Mouse (Mus musculus): ENCODE measurements around the gene Psme3. TPM values are rescaled to one million over a fixed set of nuclear protein-coding genes. Genes with fewer than 3 reads are reported as not detected.

Psme3 gene
- polyA plus RNA-seq, 1 experiment from 2014 or later: 131 TPM

DNA sequence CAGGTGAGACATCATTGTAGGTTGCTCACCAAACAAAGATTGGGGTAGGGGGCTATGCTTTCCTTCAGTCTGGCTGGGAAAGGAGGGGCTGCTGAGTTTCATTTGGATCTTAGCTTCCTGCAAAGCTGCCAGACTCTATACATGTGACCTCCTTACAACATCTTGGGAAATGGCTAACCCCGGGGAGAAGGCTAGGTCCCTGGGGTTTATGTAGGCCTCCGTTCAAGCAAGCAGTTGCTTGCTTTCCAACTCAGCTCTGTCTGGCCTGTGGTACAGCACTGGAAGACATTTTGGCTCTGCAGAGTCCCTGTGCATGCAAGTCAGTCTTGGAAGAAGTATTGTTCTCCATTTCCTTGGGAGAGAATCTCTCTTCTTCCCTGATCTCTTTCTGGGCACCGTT, 16.5 kb downstream of the Psme3 start:
- no peak overlapping the region for H3K4me2 ChIP-seq
- no peak for ATAC-seq (ENCODE audit: insufficient number of reproducible peaks, low FRiP score)

DNA sequence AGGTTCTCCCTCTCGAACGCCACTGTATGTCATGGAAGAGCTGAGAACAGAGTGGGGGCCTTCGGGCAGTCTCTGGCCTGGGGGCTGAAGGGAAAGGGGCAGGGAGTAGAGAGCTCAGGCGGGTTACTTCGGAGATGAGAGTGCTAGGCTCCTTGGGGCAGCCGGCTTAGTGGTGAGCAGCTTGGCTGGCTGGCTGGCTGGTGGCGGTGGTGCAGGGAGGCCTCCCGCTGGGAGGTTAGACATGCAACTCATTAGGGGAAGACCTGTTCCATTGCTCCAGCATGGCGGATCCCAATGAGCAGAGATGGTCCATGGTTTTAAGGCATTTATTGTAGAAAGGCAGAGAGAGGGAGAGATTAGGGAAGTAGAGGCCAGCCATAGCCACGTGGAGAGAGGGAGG, 18.0 kb downstream of the Psme3 start:
- Histone ChIP-seq H3K36me3 (no peaks in the 10 kb centered on the region), H3K4me3 (no peak overlapping the region), H3K27ac (ENCODE audit: poor library complexity, severe bottlenecking) (no peak overlapping the region), H3K9ac (no peak overlapping the region), H3K4me1 (replicated peaks) (peaks cover 24% of the 10 kb centered on the region), H3K4me2 (no peak overlapping the region), H3K27me3 (replicated peaks) (no peaks in the 10 kb centered on the region), H3K9me3 (replicated peaks) (no peaks in the 10 kb centered on the region)
- WGBS: 38% methylated on average over 10 of the region's 10 CpGs
- no peak for ATAC-seq (ENCODE audit: insufficient number of reproducible peaks, low FRiP score)

More for the DNA sequence above, 16.5 kb downstream of the Psme3 start:
- Histone ChIP-seq H3K9me3 (replicated peaks) (no peaks in the 10 kb centered on the region), H3K9ac (no peak overlapping the region), H3K27ac (ENCODE audit: poor library complexity, severe bottlenecking) (no peak overlapping the region), H3K36me3 (no peaks in the 10 kb centered on the region), H3K4me1 (replicated peaks) (peaks cover 14% of the 10 kb centered on the region), H3K27me3 (replicated peaks) (no peaks in the 10 kb centered on the region), H3K4me3 (no peak overlapping the region)
- WGBS: 69% methylated on average over 3 of the region's 3 CpGs

DNA sequence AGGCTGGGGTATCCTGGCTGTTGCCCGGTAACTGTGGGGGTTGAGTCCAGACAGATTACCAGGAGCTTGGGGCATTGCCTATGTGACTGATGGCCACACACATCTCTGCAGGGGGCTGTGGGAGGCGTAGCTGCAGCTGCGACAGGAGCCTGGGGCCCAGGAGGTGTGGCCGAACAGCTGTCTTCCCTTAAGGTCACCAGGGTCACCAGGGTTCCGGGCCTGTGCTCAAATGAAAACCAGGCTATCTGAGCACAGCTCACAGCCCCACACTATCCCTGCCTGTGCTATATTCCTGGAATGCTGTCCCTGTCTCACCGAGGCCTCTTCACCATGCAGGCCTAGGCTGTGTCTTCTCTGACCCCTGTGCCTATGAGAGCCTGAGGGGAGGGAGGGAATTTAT, 18.5 kb downstream of the Psme3 start:
- Histone ChIP-seq H3K9ac (no peak overlapping the region), H3K27ac (ENCODE audit: poor library complexity, severe bottlenecking) (no peak overlapping the region), H3K36me3 (no peaks in the 10 kb centered on the region), H3K9me3 (replicated peaks) (no peaks in the 10 kb centered on the region), H3K4me3 (no peak overlapping the region), H3K27me3 (replicated peaks) (no peaks in the 10 kb centered on the region), H3K4me2 (no peak overlapping the region), H3K4me1 (replicated peaks) (peaks cover 21% of the 10 kb centered on the region)
- no peak for ATAC-seq (ENCODE audit: insufficient number of reproducible peaks, low FRiP score)
- WGBS: 12% methylated on average over 6 of the region's 6 CpGs

DNA sequence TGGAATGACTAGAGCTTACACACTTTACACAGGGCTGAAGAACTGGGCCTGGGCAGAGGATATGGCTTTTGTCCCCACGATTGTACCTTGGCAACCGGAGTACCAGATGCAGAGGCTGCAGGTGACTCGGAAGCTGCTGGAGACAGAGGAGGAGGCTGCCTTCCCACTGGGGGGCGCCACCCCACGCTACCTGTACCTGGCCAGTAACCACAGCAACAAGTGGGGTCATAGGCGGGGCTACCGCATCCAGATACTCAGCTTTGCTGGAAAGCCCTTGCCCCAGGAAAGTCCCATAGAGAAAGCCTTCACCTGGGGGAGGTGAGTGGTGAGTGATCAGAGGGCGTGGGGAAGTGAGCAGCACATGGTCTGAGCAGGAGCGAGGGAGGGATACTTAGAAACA, 19.7 kb downstream of the Psme3 start:
- 76% methylated on average over 9 of the region's 9 CpGs for WGBS
- H3K4me2 ChIP-seq: no peak overlapping the region
- no peaks in the 10 kb centered on the region for H3K9me3 ChIP-seq (replicated peaks)
- no peak for ATAC-seq (ENCODE audit: insufficient number of reproducible peaks, low FRiP score)
- H3K27ac ChIP-seq (ENCODE audit: poor library complexity, severe bottlenecking): no peak overlapping the region
- H3K9ac ChIP-seq: no peak overlapping the region
- peaks cover 21% of the 10 kb centered on the region for H3K4me1 ChIP-seq (replicated peaks)
- no peaks in the 10 kb centered on the region for H3K36me3 ChIP-seq
- no peak overlapping the region for H3K4me3 ChIP-seq
- no peaks in the 10 kb centered on the region for H3K27me3 ChIP-seq (replicated peaks)

DNA sequence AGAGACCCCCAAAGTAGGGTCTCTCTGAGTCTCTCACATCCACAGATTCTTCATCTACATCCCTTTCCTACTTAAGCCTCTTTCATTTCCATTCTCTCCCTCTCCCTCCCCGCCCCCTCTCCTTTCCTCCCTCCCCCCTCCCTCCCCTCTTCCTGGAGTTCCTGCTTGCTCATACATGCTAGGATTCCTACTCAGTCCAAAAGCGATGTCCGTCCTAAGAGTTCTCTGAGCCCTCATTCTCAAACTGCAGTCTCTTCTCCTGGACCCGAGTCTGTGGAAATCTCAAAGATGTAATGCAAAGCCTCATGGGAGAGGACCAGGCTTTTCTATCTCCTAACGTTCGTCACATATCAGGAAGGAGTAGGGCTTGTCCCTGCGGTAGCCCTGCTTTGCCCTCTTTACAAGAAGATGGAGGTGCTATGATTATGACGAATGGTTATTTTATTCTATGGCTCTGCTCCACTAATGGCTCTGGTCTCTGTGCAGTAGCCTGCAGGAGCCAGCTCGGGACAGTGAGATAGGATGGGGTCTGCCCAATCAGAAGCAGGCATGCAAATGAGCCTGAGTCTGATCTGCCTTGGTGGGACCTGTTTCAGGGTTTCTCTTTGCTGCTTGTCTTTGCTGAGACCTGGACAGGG, 22.2 kb downstream of the Psme3 start:
- H3K9ac ChIP-seq: peak overlapping the region; percentile 46; the same call in 1 of the 2 replicates

DNA sequence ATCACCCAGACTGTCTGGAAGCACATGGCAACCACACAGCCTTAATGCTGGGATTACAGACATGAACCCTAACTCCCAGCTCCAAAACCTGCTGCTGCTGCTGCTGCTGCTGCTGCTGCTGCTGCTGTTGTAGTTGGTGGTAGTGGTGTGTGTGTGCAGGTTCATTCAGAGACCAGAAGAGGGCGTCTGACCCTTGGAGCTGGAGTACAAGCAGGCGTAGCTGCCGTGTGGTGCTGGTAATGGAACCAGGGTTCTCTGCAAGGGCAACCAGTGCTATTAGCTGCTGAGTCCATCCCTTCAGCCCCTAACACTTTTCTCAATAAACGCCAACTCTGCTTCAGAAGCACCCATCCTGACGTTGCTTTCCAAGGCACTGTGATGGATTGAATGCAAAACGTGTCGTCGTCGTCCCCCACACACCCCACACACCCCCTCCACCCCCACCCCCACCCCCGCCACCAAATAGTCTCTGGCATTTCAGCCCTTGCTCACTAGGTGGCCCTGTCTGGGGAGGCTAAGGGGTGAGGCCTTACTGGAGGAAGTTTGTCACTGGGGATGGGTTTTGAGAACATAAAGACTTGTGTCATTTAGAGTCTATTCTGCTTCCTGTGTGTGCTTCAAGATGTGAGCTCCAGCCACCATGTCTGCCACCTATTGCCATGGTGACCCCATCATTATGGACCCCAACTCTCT, 31.2 kb downstream of the Psme3 start:
- no peak overlapping the region for H3K27ac ChIP-seq (ENCODE audit: poor library complexity, severe bottlenecking)
- ATAC-seq (ENCODE audit: insufficient number of reproducible peaks, low FRiP score): no peak
- WGBS: 66% methylated on average over 10 of the region's 10 CpGs

More for the DNA sequence above, 22.2 kb downstream of the Psme3 start:
- H3K4me1 ChIP-seq (replicated peaks): peaks cover 21% of the 10 kb centered on the region
- H3K4me2 ChIP-seq: peak overlapping the region; percentile 76
- no peaks in the 10 kb centered on the region for H3K27me3 ChIP-seq (replicated peaks)
- H3K27ac ChIP-seq (ENCODE audit: poor library complexity, severe bottlenecking): peak overlapping the region; percentile 73
- ATAC-seq (ENCODE audit: insufficient number of reproducible peaks, low FRiP score): peak; percentile 77
- H3K4me3 ChIP-seq: peak overlapping the region; percentile 40
- H3K9me3 ChIP-seq (replicated peaks): no peaks in the 10 kb centered on the region
- no peaks in the 10 kb centered on the region for H3K36me3 ChIP-seq
- 4% methylated on average over 9 of the region's 9 CpGs for WGBS

DNA sequence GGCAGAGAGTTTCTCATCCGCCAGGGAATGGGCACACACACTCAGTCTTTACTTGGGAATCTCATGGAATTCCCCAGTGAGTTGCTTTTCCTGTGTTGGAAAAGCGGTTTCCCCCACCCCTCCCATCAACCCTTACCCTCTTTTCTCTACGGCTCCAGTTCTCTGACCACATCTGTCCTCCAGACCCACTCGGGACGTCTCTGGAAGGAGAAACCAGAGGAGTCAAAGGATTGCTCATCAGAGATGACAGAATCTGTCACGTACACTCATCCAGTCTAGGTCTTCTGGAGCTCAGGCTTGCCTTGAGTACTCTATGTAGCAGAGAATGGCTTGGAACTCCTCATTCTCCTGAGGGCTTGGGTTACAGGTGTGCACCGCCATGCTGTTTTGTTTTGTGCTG, 32.8 kb downstream of the Psme3 start:
- Histone ChIP-seq H3K9ac (no peak overlapping the region), H3K4me3 (no peak overlapping the region), H3K27ac (ENCODE audit: poor library complexity, severe bottlenecking) (no peak overlapping the region), H3K27me3 (replicated peaks) (no peaks in the 10 kb centered on the region), H3K4me1 (replicated peaks) (no peaks in the 10 kb centered on the region), H3K9me3 (replicated peaks) (peaks cover 7% of the 10 kb centered on the region; the same call in 1 of the 2 replicates), H3K4me2 (no peak overlapping the region), H3K36me3 (no peaks in the 10 kb centered on the region)
- ATAC-seq (ENCODE audit: insufficient number of reproducible peaks, low FRiP score): no peak
- 55% methylated on average over 7 of the region's 7 CpGs for WGBS

More for the DNA sequence above, 31.2 kb downstream of the Psme3 start:
- H3K27me3 ChIP-seq (replicated peaks): no peaks in the 10 kb centered on the region
- H3K4me1 ChIP-seq (replicated peaks): no peaks in the 10 kb centered on the region
- no peak overlapping the region for H3K9ac ChIP-seq
- peaks cover 7% of the 10 kb centered on the region; the same call in 1 of the 2 replicates for H3K9me3 ChIP-seq (replicated peaks)
- no peak overlapping the region for H3K4me3 ChIP-seq
- H3K36me3 ChIP-seq: no peaks in the 10 kb centered on the region
- no peak overlapping the region for H3K4me2 ChIP-seq

DNA sequence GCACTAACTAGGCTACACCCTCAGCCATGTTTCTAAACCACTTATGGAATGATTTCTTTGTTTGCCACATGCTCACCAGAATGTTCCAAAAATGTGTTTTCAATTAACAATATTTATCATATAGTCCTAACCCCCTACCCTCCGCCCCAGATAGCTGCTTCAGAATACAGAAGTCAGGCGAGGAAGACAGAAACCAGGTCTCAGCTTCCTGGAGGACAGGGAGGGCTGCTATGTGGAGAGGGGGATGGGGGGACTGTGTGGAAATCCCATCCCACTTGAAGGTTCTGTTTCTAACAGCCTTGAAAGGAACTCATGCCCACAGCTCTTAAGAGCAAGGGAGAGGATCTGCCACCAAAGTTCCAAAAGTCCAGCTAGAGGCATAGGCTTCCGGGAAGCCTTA, 33.2 kb downstream of the Psme3 start:
- Histone ChIP-seq H3K27me3 (replicated peaks) (no peaks in the 10 kb centered on the region), H3K4me2 (no peak overlapping the region), H3K36me3 (no peaks in the 10 kb centered on the region), H3K9me3 (replicated peaks) (peaks cover 7% of the 10 kb centered on the region; the same call in 1 of the 2 replicates), H3K27ac (ENCODE audit: poor library complexity, severe bottlenecking) (no peak overlapping the region), H3K4me3 (no peak overlapping the region), H3K4me1 (replicated peaks) (no peaks in the 10 kb centered on the region), H3K9ac (no peak overlapping the region)
- no peak for ATAC-seq (ENCODE audit: insufficient number of reproducible peaks, low FRiP score)
- WGBS: 46% methylated on average over 3 of the region's 3 CpGs

DNA sequence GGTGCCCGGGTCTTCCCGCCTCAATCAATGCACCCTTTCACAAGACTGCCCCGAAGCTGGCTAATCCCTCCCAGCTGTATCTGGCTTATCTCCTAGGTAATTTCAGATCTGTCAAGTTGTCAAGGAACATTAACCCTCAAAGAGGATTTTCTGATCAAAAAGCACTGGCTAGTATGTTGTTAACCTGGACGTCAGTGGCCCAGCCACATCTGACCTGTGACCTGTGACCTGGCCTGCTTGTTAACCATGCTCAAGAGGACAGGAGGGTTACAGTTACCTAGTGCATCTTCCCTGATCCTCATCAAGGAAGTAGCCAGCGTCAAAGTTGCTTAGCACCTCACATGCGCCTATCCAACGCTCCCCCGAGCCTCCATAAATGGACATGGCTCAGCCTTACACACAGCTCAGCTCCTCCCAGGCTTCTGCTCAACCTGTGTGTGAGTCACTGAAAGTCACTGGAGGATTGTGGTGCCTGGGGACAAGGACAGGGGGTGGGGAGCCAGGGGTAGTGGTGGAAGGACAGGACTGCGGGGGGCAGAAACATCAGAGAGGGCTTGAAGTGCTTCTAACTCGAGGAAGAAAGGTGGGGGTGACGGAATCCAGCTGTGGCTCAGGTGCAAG, 35.2 kb downstream of the Psme3 start:
- WGBS: 51% methylated on average over 11 of the region's 11 CpGs

DNA sequence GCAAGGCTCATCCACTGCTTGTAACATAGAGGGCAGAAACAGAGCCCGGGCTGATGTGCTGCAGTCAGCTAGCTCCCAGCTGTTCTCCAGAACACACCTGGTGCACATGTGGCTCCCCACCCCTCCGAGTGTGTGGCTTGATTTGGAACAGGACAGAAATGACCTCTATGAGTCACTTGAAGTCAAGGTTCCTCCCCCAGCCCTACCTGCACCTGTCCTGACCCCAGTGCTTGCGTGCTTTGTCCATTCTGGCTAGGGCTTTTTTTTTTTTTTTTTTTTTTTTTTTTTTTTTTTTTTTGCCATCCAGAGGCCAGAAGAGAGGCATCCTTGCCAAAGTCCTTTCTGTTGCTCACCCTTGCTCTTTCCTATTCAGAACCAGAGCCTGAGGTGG, 35.7 kb downstream of the Psme3 start:
- 67% methylated on average over 3 of the region's 3 CpGs for WGBS
- Histone ChIP-seq H3K9ac (no peak overlapping the region), H3K27me3 (replicated peaks) (no peaks in the 10 kb centered on the region), H3K9me3 (replicated peaks) (peaks cover 7% of the 10 kb centered on the region; the same call in 1 of the 2 replicates), H3K4me2 (no peak overlapping the region), H3K27ac (ENCODE audit: poor library complexity, severe bottlenecking) (no peak overlapping the region), H3K36me3 (no peaks in the 10 kb centered on the region), H3K4me3 (no peak overlapping the region), H3K4me1 (replicated peaks) (no peaks in the 10 kb centered on the region)
- ATAC-seq (ENCODE audit: insufficient number of reproducible peaks, low FRiP score): no peak

More for the DNA sequence above, 35.2 kb downstream of the Psme3 start:
- no peaks in the 10 kb centered on the region for H3K4me1 ChIP-seq (replicated peaks)
- peaks cover 7% of the 10 kb centered on the region; the same call in 1 of the 2 replicates for H3K9me3 ChIP-seq (replicated peaks)
- no peak overlapping the region for H3K27ac ChIP-seq (ENCODE audit: poor library complexity, severe bottlenecking)
- ATAC-seq (ENCODE audit: insufficient number of reproducible peaks, low FRiP score): no peak
- H3K27me3 ChIP-seq (replicated peaks): no peaks in the 10 kb centered on the region
- H3K4me3 ChIP-seq: no peak overlapping the region
- H3K4me2 ChIP-seq: no peak overlapping the region
- H3K9ac ChIP-seq: no peak overlapping the region
- H3K36me3 ChIP-seq: no peaks in the 10 kb centered on the region

DNA sequence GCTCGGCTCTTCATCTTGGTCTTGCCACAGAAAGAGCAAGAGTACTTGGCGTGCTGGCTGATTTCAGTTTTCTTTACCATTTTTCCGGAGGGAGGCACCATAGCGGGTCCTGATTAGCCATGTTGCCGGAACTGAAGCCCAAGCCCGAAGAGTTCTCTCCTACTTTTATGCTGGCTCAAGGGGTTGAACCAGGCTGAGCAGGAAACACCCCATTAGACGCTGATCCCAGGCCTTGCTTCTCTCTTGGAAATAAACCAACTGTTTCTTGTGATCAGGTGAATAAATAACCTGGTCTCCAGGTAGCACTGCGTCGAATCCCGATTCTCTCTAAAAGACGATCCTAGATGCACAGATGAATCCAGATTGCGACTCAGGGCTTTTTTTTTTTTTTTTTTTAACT, 37.4 kb downstream of the Psme3 start:
- Histone ChIP-seq H3K4me1 (replicated peaks) (no peaks in the 10 kb centered on the region), H3K4me3 (no peak overlapping the region), H3K4me2 (no peak overlapping the region), H3K9me3 (replicated peaks) (peaks cover 7% of the 10 kb centered on the region; the same call in 1 of the 2 replicates), H3K27ac (ENCODE audit: poor library complexity, severe bottlenecking) (no peak overlapping the region), H3K36me3 (no peaks in the 10 kb centered on the region), H3K9ac (no peak overlapping the region), H3K27me3 (replicated peaks) (no peaks in the 10 kb centered on the region)
- WGBS: 84% methylated on average over 12 of the region's 12 CpGs
- ATAC-seq (ENCODE audit: insufficient number of reproducible peaks, low FRiP score): no peak
